Mouse (Mus musculus) heart, adult 9 months (tissue): ENCODE results near the gene Ush2a.

Experiments
- DNase-seq, 2 experiments: peaks; one replicate each; pipeline ENCODE4 v3.0.0; 2022; ENCODE audit warnings: low spot score in 2 of 2

Gene Ush2a

GRCm38 (mm10) chr1:188770828-188771227 lies 509.0 kb downstream of the Ush2a start:
- no peak for DNase-seq

GRCm38 (mm10) chr1:188772516-188773229 lies 510.9 kb downstream of the Ush2a start:
- no peak for DNase-seq

GRCm38 (mm10) chr1:188773631-188774030 lies 511.8 kb downstream of the Ush2a start:
- DNase-seq: no peak

- no peak for DNase-seq
Observed at GRCm38 (mm10) chr1:188777556-188778161, 515.8 kb downstream of the Ush2a start.

GRCm38 (mm10) chr1:188785056-188785455 lies 523.2 kb downstream of the Ush2a start:
- DNase-seq: no peak

GRCm38 (mm10) chr1:188805069-188805468 lies 543.2 kb downstream of the Ush2a start:
- DNase-seq: no peak

GRCm38 (mm10) chr1:188805852-188806251 lies 544.0 kb downstream of the Ush2a start:
- no peak for DNase-seq

GRCm38 (mm10) chr1:188810631-188811030 lies 548.8 kb downstream of the Ush2a start:
- no peak for DNase-seq

GRCm38 (mm10) chr1:188815072-188815471 lies 553.2 kb downstream of the Ush2a start:
- DNase-seq: no peak

GRCm38 (mm10) chr1:188824195-188824594 lies 562.4 kb downstream of the Ush2a start:
- DNase-seq: no peak

GRCm38 (mm10) chr1:188824878-188825532 lies 563.2 kb downstream of the Ush2a start:
- no peak for DNase-seq

GRCm38 (mm10) chr1:188830527-188831407 lies 568.9 kb downstream of the Ush2a start:
- no peak for DNase-seq

GRCm38 (mm10) chr1:188833906-188834305 lies 572.1 kb downstream of the Ush2a start:
- no peak for DNase-seq

- DNase-seq: no peak
Observed at GRCm38 (mm10) chr1:188834770-188835169, 572.9 kb downstream of the Ush2a start.

- DNase-seq: no peak
Observed at GRCm38 (mm10) chr1:188837613-188838295, 575.9 kb downstream of the Ush2a start.

- no peak for DNase-seq
Observed at GRCm38 (mm10) chr1:188847242-188847641, 585.4 kb downstream of the Ush2a start.

GRCm38 (mm10) chr1:188852776-188853175 lies 591.0 kb downstream of the Ush2a start:
- DNase-seq: no peak

- no peak for DNase-seq
Observed at GRCm38 (mm10) chr1:188854240-188854639, 592.4 kb downstream of the Ush2a start.

- no peak for DNase-seq
Observed at GRCm38 (mm10) chr1:188855034-188855433, 593.2 kb downstream of the Ush2a start.

GRCm38 (mm10) chr1:188859718-188860117 lies 597.9 kb downstream of the Ush2a start:
- no peak for DNase-seq

- no peak for DNase-seq
Observed at GRCm38 (mm10) chr1:188865881-188866280, 604.1 kb downstream of the Ush2a start.
